Mouse (Mus musculus) skeletal muscle tissue, adult 2 months (tissue): Measurements from ENCODE around the gene Orai3.

Experiments used
- DNase-seq: peaks from one replicate; pipeline ENCODE4 v3.0.0-alpha.2; 2012; ENCODE audit warnings: low read depth, low spot score

Orai3 gene

GRCm38 (mm10) chr7:127824176-127824871, 54.7 kb downstream of the Orai3 start, which contains the start of the genes Stx4a and Stx1b:
Gene Stx4a (plus strand): TSS chr7:127824294.
Gene Stx1b (minus strand): TSS chr7:127824549.
- no peak for DNase-seq
